Mouse (Mus musculus) embryo, embryonic 9.5 days (tissue): Measurements from ENCODE around the gene Ankrd13b.

Experiments
- DNase-seq: peaks from one replicate; pipeline ENCODE4 v3.0.0-alpha.2; 2017; ENCODE audit errors: extremely low spot score

The Ankrd13b gene

DNA sequence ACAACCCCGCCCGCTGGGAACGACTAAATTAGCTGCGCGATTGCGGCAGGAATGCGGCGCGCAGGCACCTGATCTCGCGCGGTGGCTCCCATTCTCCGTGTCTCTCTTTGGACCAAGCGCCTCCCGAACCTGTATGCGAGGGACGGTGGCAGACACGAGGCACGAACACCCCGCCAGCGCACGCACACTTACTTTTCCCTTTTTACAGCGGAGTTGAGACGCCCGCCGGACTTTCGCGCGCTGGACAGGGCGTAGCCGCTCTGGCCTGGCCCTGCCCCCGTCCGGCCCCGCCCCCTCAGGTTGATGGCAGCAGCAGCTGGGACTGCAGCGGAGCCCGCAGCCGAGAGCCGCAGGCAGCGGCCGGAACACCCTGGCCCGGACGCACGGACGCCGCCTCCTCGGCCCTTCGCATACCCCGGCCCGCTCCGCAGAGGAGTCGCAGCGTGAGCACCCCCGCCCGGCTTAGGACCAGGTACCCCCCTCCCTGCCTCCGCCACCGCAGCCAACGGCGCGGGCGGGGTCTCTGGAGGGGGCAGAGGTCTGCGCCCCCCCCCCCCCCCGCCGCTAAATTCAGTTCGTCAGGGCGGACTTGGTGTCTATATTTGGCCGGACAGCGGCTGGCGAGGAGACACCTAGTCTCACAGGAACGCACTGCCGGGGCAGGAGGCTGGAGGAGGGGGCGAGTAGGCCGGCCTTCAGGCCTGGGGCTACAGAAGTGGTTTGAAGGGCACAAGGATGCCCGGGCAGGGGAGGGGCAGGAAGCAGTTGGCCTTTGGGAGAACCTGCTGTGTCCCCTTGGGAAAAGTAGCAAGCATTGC lies 27.0 kb downstream of the Ankrd13b start, which contains the start of gene Coro6:
Gene Coro6 (plus strand): TSS at position 129 of the 818 bp plus-strand sequence.
- DNase-seq: peak; percentile 78

DNA sequence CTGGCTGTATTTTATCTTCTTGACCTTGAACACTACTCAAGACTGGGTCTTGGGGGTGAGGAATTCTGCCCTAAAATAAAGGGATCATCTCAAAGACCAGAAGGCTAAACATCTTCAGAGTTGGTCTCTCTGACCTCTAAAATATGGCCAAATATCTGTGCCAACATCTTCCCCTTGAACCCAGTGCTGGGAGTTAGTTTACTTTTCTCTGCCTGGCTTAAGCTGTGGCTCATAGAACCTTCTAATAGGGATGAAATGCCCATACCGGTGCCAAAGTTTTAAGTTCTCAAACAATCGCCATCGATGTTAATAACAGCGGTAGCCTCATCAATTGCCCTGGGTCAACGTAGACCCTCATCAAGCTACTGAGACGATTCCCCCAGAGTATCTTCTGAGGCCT lies 27.6 kb downstream of the Ankrd13b start:
- no peak for DNase-seq

DNA sequence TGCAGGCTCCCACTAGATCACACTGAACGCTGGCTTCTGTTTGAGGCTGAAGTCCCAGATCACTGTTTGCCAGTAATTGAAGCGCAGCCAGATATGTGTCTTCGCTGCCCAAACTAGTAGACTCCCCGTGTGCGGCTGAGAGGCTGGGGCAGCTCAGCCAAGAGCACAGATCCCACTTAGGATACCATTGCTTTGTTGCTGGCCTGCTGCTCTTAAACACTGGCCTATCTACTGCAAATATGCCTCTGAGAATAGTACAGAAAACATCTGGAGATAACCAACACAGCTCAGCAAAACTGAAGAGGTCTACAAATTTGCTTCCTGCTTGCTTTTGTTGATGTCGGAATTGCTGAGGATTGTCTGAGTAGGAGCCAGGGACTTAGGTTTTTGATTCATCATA lies 32.6 kb downstream of the Ankrd13b start:
- DNase-seq: no peak

DNA sequence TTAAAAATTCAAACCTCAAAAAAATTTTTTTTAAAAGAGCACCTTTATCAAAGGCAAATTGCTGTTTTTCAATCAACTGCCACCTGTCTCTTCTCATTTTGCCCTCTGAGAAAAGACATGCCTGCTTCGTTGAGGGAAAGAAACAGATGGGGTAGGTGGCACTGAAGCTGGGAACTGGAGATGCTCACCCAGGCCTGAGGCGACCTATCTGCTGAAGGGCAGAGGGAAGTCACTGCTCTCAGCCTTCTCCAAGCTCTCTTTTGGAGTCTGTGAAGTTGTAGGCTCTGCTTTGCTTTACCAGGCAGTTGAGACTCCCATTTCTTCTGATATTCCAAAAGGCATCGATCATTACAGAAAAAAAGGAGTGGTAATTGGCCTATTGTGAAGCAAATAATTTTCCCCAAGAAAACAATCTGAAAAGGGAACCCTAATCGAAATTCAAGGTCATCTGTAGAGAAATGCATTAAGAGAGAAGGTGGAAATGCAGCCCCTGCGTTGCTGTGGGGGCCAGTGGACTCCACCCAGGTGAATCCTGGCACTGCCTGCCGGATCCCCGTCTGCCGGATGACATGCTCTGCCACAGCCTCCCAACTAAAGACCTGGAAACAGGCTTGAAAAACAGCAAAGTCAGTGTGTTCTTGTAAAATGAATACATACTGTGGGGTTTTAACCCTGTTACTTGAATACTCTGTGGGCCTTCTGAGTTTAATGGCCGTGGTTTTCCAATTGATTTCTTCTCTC lies 33.5 kb downstream of the Ankrd13b start:
- no peak for DNase-seq

DNA sequence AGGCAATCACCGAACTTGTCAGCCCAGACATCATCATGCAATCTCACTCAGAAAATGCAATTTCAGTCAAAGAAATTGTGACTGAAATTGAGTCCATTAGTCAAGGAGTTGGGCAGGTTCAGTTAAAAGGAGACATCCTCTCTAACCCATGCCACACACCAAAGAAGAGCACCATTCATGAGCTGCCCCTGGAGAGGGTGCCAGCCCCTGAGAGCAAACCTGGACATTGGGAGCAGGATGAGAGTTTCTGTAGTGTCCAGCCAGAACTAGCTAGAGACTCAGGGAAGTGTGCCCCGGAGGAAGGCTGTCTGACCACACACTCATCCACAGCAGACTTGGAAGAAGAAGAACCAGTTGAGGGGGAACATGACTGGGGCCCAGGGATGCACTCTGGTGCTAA lies 36.1 kb downstream of the Ankrd13b start:
- DNase-seq: no peak

DNA sequence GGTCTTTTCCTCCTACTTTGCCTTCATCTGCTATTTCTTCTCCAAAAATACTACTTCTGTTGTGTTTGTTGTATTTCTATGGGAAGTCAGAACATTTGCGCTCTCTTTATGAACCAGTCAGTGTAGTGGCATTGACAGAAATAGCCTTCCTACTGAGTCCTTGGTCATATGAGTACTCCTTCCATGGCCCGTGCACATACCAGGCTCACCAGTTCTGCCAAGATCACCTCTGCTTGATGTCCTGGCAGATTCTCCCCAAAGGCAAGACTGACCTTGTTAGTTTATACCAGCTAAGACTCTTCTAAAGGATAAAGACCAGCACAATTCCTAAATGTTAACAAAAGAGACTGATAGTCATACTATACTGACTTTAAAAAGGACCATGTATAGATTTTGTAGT lies 37.8 kb downstream of the Ankrd13b start:
- no peak for DNase-seq

DNA sequence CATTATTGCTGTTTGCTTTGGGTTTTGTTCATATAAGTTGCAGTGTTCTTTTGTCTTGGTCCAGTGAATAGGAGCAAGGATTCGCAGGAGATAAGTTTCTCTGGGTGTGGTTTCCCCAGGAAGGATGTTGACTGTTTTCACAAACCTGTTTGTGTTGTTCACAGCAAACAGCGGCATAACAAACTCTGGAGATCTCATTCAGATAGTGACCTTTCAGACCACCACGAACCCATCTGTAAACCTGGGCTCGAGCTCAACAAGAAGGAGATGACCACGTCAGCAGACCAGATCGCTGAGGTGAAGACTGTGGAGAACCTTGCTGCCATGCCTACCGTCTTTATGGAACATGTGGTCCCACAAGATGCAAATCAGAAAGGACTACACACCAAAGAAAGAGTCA lies 40.3 kb downstream of the Ankrd13b start:
- DNase-seq: no peak

DNA sequence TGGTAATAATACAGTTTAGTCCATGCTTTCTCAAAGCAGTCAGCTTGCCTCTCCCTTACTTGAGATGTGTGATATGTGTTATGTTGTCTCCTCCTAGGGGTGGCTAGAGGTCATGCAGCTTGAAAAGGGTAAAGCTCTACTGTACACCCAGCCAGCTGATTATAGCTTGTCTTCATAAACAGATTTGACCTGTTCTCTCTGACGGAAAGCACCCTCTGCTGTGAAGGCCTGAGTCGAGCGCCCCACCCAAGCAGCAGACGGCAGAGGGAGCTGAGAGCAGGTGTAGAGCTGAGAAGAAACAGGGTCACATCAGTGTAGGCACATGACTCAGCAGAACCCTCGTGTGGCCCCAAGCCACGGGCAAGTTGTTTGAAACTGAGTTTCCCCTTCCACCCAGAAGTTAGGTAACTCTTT lies 42.8 kb downstream of the Ankrd13b start:
- DNase-seq: peak; percentile 45

DNA sequence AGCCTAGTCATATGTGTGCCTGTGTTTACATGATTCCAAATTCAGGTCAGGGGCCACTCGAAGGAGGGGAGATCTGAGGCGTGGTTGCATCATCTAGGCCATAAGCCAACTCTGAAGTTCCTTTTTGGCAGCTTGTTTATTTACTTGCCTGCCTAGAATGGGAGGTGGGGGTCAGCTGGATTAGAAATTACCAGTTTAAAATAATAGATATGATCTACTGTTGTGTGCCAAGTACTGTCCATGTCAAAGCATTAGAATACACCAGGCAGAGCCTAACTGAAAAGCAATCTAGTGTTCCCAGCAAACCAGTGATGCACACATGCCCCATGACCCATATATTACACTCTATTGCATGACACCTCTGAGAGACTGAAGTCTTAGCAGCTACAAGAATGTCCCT lies 44.5 kb downstream of the Ankrd13b start:
- no peak for DNase-seq

DNA sequence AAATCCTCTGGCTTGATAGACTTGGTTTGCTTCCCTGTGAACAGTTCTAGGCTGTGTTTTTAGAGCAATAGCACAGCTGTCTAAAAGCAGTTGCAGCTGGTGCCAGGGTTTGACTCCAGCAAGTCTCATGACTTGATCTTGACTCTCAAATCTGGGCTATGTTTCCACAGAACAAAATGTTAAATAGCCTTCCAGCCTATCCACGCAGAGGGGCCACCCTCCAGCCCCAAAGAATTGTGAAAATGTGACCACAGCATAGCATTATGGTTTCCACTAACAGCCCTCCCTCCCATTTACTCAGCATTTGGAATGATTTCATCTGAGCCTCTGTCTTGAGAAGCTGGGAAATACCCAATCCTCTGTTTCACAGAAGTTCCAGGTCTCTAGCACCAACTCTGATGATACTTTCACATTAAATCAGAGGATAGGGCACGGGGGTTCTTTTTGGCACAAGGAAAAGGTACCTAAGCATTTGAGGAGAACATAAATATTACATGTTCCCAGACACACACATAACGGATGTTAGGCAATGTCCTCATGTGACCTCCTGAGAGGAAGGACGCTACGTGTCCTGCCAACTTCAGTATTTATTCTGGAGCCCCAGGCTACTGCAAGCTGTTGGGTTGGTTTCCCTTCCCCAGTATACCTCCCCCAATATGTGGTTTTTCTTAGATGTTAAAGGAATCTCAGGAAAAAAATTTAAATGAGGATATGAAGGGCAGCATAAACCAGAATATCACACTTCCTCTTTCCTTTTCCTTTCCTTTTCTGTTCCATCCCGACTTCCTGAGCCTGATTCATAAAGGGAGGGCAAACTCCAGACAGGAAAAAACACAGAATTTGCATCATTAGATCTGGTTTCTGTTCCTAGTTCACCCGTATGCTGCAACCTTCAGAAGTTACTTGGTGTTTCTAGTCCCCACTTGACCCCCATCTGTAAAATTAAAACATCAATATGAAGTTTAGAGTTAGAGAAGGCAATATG lies 47.0 kb downstream of the Ankrd13b start:
- DNase-seq: no peak

DNA sequence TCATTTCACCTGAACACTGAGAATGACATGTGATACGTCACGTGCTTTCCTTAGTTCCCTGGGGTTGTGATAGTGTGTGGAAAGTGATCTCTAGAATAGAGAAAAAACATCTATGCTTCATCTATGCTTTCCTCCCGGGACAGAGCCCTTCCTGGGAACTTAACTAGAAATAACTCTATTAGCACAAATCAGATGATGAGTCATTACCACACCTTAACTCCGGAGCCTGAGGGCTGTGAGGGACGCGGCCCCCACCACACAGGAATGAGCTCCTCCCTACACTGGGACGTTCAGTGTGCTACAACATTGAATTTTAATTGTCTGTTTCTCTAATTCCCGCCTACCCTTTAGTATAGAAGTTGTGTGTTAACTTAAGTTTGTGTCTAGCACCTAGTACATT lies 48.5 kb downstream of the Ankrd13b start:
- no peak for DNase-seq

DNA sequence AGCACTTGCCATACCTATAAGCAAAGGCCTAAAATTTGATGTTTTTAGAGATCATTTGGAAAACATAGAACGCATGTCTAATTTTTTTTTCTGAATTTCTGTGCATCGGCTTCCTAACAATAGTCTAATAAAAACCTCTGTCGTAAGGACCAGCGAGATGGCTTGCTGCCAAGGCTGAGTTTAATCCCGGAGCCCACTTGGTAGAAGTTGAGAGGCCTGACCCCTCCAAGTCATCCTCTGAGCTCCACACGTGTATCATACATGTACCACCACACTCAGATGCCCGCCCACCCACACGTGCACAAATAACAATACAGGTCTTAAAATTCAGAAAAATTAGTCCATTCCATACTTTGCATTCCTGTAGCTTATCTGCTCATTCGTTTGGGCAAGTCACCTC lies 49.4 kb downstream of the Ankrd13b start:
- DNase-seq: no peak

DNA sequence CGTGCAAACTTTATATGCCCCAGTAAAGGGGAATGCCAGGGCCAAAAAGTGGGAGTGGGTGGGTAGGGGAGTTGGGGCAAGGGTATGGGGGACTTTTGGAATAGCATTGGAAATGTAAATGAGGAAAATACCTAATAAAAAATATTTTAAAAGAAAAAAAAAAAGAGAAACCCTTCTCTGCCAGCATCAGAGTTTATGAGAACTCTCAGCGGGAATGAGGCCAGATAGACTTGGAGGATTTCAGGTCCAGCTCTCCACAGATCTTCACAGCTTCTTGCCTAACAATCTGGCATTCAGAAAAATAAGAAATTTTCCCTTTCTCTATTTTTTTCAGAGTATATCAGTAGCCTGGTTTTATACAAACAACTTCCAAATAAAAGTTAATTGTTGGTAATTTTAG lies 52.5 kb downstream of the Ankrd13b start:
- no peak for DNase-seq

DNA sequence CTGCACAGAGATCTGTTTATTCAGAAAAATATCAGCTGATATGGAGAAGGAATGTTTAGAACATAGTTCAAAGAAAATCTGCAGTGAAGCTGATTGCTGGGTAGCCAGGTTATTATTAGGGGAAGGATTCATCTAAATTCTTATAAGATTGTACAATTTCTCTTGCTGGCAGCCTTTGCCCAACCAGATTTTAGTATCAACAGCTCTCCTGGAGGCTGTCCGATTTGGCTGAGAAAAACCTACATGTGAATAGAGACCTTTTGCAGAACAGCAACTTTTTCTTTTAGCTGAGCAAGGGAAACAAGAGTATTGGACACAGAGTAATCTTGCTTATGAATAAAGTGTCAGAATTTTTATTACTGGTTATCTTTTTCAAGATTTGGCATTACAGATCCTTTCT lies 61.0 kb downstream of the Ankrd13b start:
- DNase-seq: no peak

DNA sequence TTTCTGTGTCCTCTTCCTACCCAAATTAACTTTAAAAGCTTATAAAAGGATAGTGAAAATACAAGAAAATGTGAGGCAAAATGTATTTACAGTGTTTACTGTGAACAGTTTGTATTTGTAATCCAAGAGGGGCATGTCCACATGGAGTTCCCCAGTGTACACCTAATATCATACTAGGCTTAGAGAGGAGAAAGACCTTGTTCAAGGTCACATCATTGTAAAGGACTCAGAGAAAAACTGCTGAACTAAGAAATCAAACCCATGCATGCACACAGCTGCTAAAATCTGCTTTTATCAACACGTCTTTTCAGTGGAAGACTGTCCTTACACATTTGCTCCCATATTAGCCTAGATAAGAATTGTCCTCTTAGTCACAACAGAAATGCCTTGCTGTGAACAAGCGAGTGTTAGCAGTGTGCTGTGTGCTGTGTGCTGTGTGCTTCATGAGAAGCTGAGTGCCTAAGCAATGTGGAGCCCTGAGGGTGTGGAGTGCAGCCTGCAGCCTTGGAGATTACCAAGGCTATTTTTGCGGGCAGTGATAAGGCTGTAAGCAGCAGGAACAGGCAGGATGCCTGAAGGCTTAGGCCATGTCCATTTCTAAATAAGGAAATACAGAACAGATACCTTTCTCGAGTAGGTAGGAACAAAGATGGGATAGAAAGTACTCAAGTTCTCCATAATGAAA lies 66.2 kb downstream of the Ankrd13b start:
- no peak for DNase-seq
